Mouse (Mus musculus): ENCODE data around the gene Pim3.

DNA sequence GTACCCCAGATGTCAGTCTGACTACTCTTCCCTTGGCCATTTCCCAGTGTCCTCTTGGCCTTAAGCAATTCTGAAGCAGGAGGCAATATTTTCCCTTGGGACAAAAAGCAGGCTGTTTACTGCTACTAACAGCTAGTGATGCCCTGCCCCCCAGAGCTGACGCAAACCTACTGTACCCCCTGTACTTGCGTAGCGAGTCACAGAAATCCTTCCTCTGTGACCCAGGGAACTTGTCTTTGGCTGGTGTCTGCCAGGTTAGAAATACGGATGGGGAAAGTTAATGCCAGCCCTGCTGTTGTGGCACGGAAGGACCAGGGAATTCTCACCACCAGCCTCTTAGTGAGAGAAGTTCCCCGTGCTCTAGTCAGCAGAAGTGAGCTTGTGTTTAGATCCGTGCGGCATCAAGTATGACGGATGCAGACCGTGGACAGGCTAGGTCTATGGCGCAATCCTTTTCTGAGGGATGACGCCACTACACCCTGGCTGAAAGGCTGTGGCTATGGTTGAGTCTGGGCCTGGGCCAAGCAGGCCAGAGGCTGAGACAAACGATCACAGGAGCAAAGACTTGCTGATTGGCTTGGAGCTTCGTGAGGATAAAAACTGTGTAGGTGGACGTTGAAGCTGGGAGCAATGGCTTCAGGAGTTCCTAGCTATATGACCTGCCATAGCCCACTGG, 40.4 kb downstream of the Pim3 start:
- TF ChIP-seq CTCF (conservative IDR thresholded peaks at IDR 0.05; ENCODE audit: insufficient read depth, insufficient read length, low read depth, low read length), result no peak
- no peak for TF ChIP-seq POLR2A (IDR thresholded peaks at IDR 0.05; ENCODE audit: low read depth, low read length)
